Mouse (Mus musculus) spleen, adult 2 months (tissue): ENCODE data around the gene Brd3. TPM values are rescaled to one million over a fixed set of nuclear protein-coding genes. Genes with fewer than 3 reads are reported as not detected.

Source experiments
- DNase-seq, 2 experiments: peaks; one replicate each; pipeline versions ENCODE4 v3.0.0 to v3.0.0-alpha.2; 2012 to 2021; ENCODE audit warnings: low spot score in 2 of 2, low read depth in 1 of 2
- H3K27ac ChIP-seq: fragments of 200-500 bp; 2 replicates; pipeline ENCODE4 v1.5.1; 2012; ENCODE audit warnings: low read length, inconsistent platforms; ENCODE audit not compliant: insufficient read depth
- H3K27me3 ChIP-seq: fragments of 200-500 bp; 2 replicates; pipeline ENCODE4 v1.6.1; 2012; ENCODE audit warnings: mild to moderate bottlenecking, moderate library complexity, low read length, inconsistent platforms; ENCODE audit not compliant: control insufficient read depth, insufficient read depth
- H3K36me3 ChIP-seq: fragments of 200-500 bp; 2 replicates; pipeline ENCODE4 v1.6.1; 2012; ENCODE audit warnings: mild to moderate bottlenecking, low read length, inconsistent platforms; ENCODE audit not compliant: control insufficient read depth, insufficient read depth
- H3K4me1 ChIP-seq: fragments of 200-500 bp; 2 replicates; pipeline ENCODE4 v1.6.1; 2011; ENCODE audit warnings: inconsistent platforms; ENCODE audit not compliant: control insufficient read depth, insufficient read depth, insufficient read length
- H3K4me3 ChIP-seq: fragments of 200-500 bp; 2 replicates; pipeline ENCODE4 v1.5.1; 2011; ENCODE audit warnings: mild to moderate bottlenecking, inconsistent platforms; ENCODE audit not compliant: insufficient read depth, insufficient read length; ENCODE audit errors: extremely low read depth
- CTCF ChIP-seq: fragments of 200-500 bp; IDR thresholded peaks from 2 replicates; pipeline ENCODE4 v1.5.1; 2011; ENCODE audit warnings: mild to moderate bottlenecking, inconsistent platforms; ENCODE audit not compliant: insufficient read depth, insufficient read length, insufficient replicate concordance; ENCODE audit errors: extremely low read depth
- POLR2A ChIP-seq: fragments of 200-500 bp; IDR thresholded peaks from 2 replicates; pipeline ENCODE4 v1.6.1; 2011; ENCODE audit warnings: low read depth, low read length, inconsistent platforms
- WGBS: fragments of 180-500 bp; shearing (Covaris S2); methylation state at CpG from one replicate; pipeline ENCODE4 v1.1.7; 2018; 5-methylcytosine and 5-hydroxymethylcytosine counted together
- polyA plus RNA-seq: library from polyadenylated mRNA; depleted of rRNA; stranded (reverse); fragments of >200 nt; gene quantifications from 2 replicates; pipeline ENCODE4 v1.2.3, GENCODE M21; 2012

The Brd3 gene
- polyA plus RNA-seq, 1 experiment, result 18.2 TPM

GRCm38 (mm10) chr2:27470535-27470934, 36.9 kb downstream of the Brd3 start:
- TF ChIP-seq POLR2A, result no peak
- no peak for TF ChIP-seq CTCF
- WGBS, result 92% methylated on average over 2 of the region's 2 CpGs
- no peak for DNase-seq
- Histone ChIP-seq H3K27ac (no peak overlapping the region; the same call in 1 of the 2 replicates), H3K4me3 (no peak overlapping the region), H3K36me3 (no peaks in the 10 kb centered on the region), H3K27me3 (no peaks in the 10 kb centered on the region), H3K4me1 (peaks cover 58% of the 10 kb centered on the region; the same call in 1 of the 2 replicates)

DNA sequence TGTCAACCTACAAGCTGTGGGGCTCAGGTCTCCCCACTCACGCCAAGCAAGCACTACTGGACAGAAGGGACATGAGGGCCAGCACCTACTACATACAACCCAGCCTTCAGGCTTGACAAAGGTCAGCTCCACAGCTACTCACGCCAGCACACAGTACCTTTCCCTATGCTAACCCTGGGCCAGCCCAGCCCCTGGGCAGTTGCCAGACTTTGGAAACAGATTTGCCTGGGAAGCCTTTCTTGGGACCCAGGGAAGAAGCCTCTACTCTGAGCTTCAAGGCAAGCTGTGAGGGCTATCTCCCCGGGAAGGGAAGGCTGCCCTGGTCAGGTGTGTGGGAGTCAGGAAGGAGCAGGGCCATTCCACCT, 37.5 kb downstream of the Brd3 start:
- 72% methylated on average over 3 of the region's 3 CpGs for WGBS

DNA sequence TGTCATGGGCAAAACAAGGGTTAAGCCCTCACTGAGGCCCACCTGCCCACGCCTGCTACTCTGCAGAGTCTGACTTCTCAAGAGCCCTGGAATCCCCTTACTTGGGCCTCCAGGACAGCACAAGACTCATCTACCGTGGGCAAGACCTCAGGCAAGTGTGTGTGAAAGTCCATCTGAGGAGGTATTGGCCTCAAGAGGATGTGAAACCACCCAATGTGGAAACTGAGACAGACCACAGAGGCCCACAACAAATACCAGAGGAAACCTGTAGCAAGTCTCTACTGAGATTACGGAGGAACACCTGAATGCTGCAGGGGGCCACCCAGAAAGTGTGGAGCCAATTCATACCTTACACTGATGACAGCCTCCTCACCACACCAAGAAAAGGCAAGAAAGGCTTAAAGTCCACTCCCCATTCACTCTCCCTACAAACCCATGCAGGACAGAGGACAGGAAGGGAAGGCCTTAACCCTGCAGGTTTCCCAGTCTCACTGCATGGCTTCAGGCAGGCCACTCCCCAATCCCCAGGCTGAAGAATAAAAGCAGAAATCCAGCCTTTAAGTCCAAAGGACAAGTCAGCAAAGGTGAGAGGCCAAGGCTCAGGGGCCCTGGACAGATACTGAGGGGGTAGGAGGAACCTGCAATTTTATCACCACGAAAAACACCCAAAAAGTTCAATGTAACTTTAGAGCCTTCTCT, 38.0 kb downstream of the Brd3 start:
- peak overlapping the region; percentile 24 for H3K27ac ChIP-seq

More for the DNA sequence above, 37.5 kb downstream of the Brd3 start:
- DNase-seq, result no peak
- Histone ChIP-seq H3K27ac (peak overlapping the region; percentile 22), H3K27me3 (no peaks in the 10 kb centered on the region), H3K36me3 (no peaks in the 10 kb centered on the region), H3K4me3 (no peak overlapping the region), H3K4me1 (peaks cover 58% of the 10 kb centered on the region; the same call in 1 of the 2 replicates)
- TF ChIP-seq POLR2A (no peak), CTCF (no peak)

GRCm38 (mm10) chr2:27462901-27463300, 44.6 kb downstream of the Brd3 start:
- Histone ChIP-seq H3K4me1 (peaks cover 5% of the 10 kb centered on the region; the same call in 1 of the 2 replicates), H3K27me3 (no peaks in the 10 kb centered on the region), H3K27ac (no peak overlapping the region), H3K36me3 (peaks cover 38% of the 10 kb centered on the region), H3K4me3 (no peak overlapping the region)
- TF ChIP-seq CTCF (no peak), POLR2A (no peak)
- DNase-seq, result no peak
- 89% methylated on average over 4 of the region's 4 CpGs for WGBS

More for the DNA sequence above, 38.0 kb downstream of the Brd3 start:
- no peak for TF ChIP-seq POLR2A
- TF ChIP-seq CTCF, result no peak
- no peaks in the 10 kb centered on the region for H3K27me3 ChIP-seq
- WGBS, result 28% methylated on average over 4 of the region's 4 CpGs
- no peaks in the 10 kb centered on the region for H3K36me3 ChIP-seq
- DNase-seq, result peak in 1 of 2 experiments; percentile 51
- H3K4me1 ChIP-seq, result peaks cover 58% of the 10 kb centered on the region; the same call in 1 of the 2 replicates
- no peak overlapping the region for H3K4me3 ChIP-seq

DNA sequence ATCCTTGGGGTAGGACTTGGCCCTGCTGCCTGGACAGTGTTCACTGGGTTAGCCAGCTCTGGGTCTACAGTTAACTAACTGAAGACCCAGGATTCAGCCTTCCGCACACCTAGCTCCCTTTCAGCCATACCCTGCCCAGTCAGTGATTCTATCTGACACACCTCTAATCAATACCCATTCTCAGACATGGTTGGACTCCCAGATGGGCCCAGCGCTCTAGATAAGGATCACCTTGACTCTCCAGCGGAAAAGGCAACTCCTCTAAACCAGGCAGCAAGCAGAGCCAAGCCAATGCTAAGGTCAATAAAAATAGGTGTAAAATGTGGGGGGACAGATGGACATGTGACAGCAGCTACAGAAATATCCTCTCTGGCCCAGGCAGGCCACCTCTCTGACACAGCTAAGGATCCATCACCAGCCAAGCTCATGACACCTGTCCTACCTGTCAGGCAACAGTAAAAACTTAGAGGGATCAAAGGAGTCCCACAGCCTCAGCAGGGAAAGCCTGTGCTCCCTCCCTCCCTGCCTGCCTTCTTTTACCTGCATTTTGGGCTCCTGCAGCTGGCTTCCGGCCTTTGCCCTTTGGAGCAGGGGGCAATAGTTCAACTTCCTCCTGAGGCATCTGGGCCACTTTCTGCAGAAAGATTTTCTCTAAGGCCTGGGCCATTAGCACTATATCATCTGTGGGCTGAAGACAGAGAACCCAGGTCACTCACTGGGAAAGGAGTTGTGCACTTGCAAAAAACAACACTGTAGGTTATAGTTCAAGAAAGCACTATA, 45.4 kb downstream of the Brd3 start:
- peaks cover 44% of the 10 kb centered on the region for H3K36me3 ChIP-seq
- no peak overlapping the region for H3K27ac ChIP-seq
- H3K27me3 ChIP-seq, result no peaks in the 10 kb centered on the region
- no peak overlapping the region for H3K4me3 ChIP-seq
- H3K4me1 ChIP-seq, result peaks cover under 1% of the 10 kb centered on the region; the same call in 1 of the 2 replicates
- no peak for TF ChIP-seq POLR2A
- TF ChIP-seq CTCF, result no peak
- DNase-seq, result no peak
- 95% methylated on average over 4 of the region's 4 CpGs for WGBS

DNA sequence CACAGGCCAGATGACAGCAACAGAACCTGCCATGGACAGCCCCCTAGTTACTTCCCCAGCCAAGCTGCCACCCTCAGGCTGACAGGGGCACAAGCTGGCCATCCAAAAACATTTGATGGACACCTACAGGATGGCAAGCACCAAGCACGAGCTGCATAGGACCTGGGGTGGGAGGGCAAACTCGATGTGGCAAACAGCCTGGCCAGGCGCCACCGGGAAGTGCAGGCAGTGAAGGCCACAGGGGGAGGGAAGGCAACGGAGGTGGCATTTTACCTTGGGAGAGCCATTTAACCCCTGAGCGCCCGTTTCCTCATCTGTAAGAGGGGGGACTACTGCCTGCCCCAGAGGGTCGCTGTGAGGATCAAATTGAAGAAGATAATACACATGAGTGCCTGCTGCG, 46.8 kb downstream of the Brd3 start:
- no peak overlapping the region for H3K4me3 ChIP-seq
- DNase-seq, result no peak
- H3K4me1 ChIP-seq, result no peaks in the 10 kb centered on the region
- peaks cover 53% of the 10 kb centered on the region for H3K36me3 ChIP-seq
- 77% methylated on average over 9 of the region's 9 CpGs for WGBS
- no peak for TF ChIP-seq POLR2A
- TF ChIP-seq CTCF, result no peak
- no peaks in the 10 kb centered on the region for H3K27me3 ChIP-seq
- H3K27ac ChIP-seq, result no peak overlapping the region

GRCm38 (mm10) chr2:27460163-27460562, 47.3 kb downstream of the Brd3 start:
- Histone ChIP-seq H3K27me3 (no peaks in the 10 kb centered on the region), H3K4me1 (no peaks in the 10 kb centered on the region), H3K4me3 (no peak overlapping the region), H3K36me3 (peaks cover 57% of the 10 kb centered on the region), H3K27ac (no peak overlapping the region)
- no peak for TF ChIP-seq CTCF
- TF ChIP-seq POLR2A, result no peak
- no peak for DNase-seq
- 85% methylated on average over 5 of the region's 5 CpGs for WGBS
